Mouse (Mus musculus) naive thymus-derived CD4-positive, alpha-beta T cell, adult 5 months (primary cell): ENCODE measurements around the gene Wasf2. TPM values are rescaled to one million over a fixed set of nuclear protein-coding genes. Genes with fewer than 3 reads are reported as not detected.

Experiments used
- polyA plus RNA-seq: library from polyadenylated mRNA; unstranded; fragments of 100-300 nt; shearing (Covaris generic); gene quantifications from one replicate; pipeline ENCODE4 v1.2.1, GENCODE M21; 2017

Wasf2 gene
- 120 TPM for polyA plus RNA-seq

DNA sequence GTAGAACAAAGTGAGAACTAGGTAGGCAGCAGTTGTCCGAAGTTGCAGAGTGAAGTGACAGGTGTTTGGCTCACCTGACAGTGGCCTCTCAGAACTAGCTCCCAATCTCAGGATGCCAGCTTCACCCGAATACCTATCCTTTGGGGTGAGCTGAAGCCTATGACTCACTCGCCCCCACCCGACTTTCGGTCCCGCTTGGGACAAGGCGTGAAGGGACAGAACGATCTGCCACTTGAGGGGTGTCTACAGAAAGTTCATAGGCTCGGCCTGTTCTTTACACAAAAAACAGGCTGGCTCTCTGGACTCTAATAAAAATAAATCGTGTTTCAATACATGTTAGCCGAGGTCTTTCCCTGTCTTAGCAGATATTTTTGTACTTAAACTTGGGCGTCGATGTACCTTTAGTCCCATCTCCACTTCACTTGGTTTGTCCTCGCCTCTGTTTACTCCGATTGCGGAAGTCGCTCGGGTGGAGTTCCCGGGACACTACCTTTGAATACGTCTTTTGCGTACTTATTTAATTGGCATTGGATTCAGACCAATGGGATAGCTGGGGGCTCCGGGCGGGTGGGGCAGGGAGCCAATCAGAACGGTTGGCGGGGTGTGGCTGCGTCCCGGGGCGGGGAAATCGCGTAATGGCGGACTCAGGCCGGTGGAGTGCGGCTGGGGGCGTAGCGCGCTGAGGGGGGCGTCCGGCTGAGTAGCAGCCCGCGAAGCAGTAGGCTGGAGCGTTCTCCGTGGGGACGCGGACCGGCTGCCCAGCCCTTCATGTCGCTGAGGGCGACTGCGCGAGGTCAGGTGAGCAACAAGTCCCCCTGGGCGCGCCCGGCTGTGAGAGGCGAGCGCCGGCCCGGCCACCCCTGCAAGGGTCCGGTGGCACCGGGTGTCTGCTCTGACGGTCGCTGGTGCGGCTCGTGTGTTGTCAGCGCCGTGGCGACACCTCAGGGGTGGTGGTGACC, at the start of gene Wasf2:
Gene Wasf2 (plus strand): TSS at position 575 of the 959 bp plus-strand sequence.

DNA sequence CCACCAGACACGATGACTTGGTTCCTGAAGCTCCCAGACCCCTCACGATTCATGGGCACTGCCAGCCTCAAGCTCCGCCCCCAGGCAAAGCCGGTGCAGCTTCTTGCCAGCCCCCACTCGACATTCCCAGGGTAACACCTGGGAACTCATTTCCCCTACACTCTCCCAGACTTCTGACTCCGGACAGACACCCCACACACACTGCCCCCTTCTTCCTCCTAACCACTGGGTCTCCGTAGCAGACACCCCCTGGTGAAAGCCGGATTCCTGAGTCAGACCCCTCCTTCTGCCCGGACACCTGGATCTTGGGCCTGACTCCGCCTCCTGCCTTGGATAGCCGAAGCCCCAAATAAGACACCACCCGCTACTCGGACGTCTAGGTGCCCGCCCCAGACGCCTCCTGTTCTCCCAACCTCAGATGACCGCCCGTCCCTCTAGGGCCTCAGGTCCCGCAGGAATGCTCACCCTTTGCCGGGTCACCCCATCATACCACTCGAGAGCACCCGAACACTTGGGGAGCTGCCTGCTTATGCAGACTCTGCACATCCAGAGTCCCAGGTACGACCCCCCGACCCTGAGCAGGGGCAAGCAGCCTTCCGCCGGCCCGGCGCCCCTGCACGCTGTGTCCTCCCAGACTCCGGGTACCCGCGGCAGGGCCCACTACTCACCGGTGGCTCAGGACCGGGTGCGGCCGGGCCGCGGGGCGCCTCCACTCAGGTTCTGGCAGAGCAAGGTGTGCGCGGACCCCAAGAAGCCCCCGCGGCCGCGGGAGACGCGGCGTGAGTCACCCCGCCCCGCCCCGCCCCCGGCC, 81.7 kb downstream of the Wasf2 start, which contains the start of the genes Cd164l2 and Gpr3:
Gene Cd164l2 (plus strand): TSS at position 381 of the 811 bp plus-strand sequence.
Gene Gpr3 (minus strand): TSS at position 786 of the 811 bp plus-strand sequence.

DNA sequence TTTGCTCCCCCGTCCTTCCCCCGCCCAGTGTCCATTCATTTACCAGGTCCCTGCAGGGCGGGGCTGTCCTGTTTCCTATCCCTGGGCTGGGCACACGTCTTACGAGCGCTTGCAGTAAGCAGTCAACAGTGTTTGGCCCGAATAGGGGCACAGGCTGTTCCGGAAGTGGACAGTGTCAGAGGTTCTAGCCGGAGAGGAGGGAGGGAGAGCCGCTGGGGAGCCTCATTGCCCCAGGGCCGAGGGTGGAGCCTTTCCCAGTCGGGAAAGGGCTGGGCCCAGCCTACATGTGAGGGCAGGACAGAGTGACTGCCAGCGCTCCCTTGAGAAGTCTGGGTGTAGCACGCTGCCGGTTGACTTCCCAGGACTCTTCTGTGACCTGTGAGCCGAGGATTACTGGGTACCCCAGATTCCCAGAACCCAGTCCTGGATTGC, 110.2 kb downstream of the Wasf2 start, which contains the start of gene Map3k6:
Gene Map3k6 (plus strand): TSS at position 329 of the 432 bp plus-strand sequence.

Other genes starting within 250 kb of the Wasf2 start
- gene Stx12, start 246.0 kb upstream of the Wasf2 start, polyA plus RNA-seq = 22.3 TPM
- gene Fam76a, start 207.9 kb upstream of the Wasf2 start, polyA plus RNA-seq = 52.0 TPM
- gene Fgr, start 156.4 kb upstream of the Wasf2 start, polyA plus RNA-seq = 0.60 TPM
- 9.2 TPM for gene Ahdc1, start 119.2 kb upstream of the Wasf2 start, polyA plus RNA-seq
- gene Cd164l2, start 81.6 kb downstream of the Wasf2 start, polyA plus RNA-seq = not detected
- gene Gpr3, start 82.0 kb downstream of the Wasf2 start, polyA plus RNA-seq = not detected
- gene Map3k6, start 110.3 kb downstream of the Wasf2 start, polyA plus RNA-seq = not detected
- 18.9 TPM for gene Sytl1, start 132.6 kb downstream of the Wasf2 start, polyA plus RNA-seq
- 64.7 TPM for gene Tmem222, start 147.3 kb downstream of the Wasf2 start, polyA plus RNA-seq
- 7.5 TPM for gene Wdtc1, start 223.0 kb downstream of the Wasf2 start, polyA plus RNA-seq
- 25.3 TPM for gene Slc9a1, start 239.2 kb downstream of the Wasf2 start, polyA plus RNA-seq